Mouse (Mus musculus) midbrain, postnatal 0 days (tissue): ENCODE measurements at regions not wholly inside any gene's neighbourhood (a gene's known extent, or its start where the extent isn't known, plus 50 kb on each side); places are given as distances from the start of the nearest gene placed in this dataset.

Experiments
- ATAC-seq: fragments of 200-750 bp; cut with Nextera tagmentation; 2 replicates; pipeline ENCODE4 v1.8.0; 2017; ENCODE audit warnings: moderate number of reproducible peaks, mild to moderate bottlenecking, moderate TSS enrichment, moderate library complexity; ENCODE audit not compliant: low FRiP score
- DNase-seq: peaks from one replicate; pipeline ENCODE4 v3.0.0-alpha.2; 2015; ENCODE audit warnings: low spot score
- H3K27ac ChIP-seq: fragments of 300-500 bp; sonication (generic); 2 replicates; pipeline ENCODE4 v1.5.1; 2014; ENCODE audit warnings: low read depth, mild to moderate bottlenecking, low read length, mixed read lengths
- H3K27me3 ChIP-seq: fragments of 300-500 bp; sonication (generic); 2 replicates; pipeline ENCODE4 v1.6.1; 2014; ENCODE audit warnings: low read length, control low read depth, mixed read lengths; ENCODE audit not compliant: insufficient read depth
- H3K36me3 ChIP-seq: fragments of 300-500 bp; sonication (generic); 2 replicates; pipeline ENCODE4 v1.6.1; 2014; ENCODE audit warnings: low read length, control low read depth, mixed read lengths; ENCODE audit not compliant: insufficient read depth
- H3K4me1 ChIP-seq: fragments of 300-500 bp; sonication (generic); 2 replicates; pipeline ENCODE4 v1.6.1; 2014; ENCODE audit warnings: mild to moderate bottlenecking, control low read depth, antibody characterized with exemption, low read length, mixed read lengths; ENCODE audit not compliant: insufficient read depth
- H3K4me2 ChIP-seq: fragments of 300-500 bp; sonication (generic); 2 replicates; pipeline ENCODE4 v1.6.1; 2014; ENCODE audit warnings: low read depth, mild to moderate bottlenecking, low read length, mixed read lengths; ENCODE audit not compliant: poor library complexity, severe bottlenecking
- H3K4me3 ChIP-seq: fragments of 300-500 bp; sonication (generic); 2 replicates; pipeline ENCODE4 v1.5.1; 2014; ENCODE audit warnings: low read depth, mild to moderate bottlenecking, low read length, moderate library complexity
- H3K9ac ChIP-seq: fragments of 300-500 bp; sonication (generic); replicated peaks from 2 replicates; pipeline ENCODE4 v1.6.1; 2014; ENCODE audit warnings: mild to moderate bottlenecking, low read length, moderate library complexity, mixed read lengths; ENCODE audit not compliant: poor library complexity, severe bottlenecking
- H3K9me3 ChIP-seq: fragments of 300-500 bp; sonication (generic); 2 replicates; pipeline ENCODE4 v1.6.1; 2016; ENCODE audit warnings: low read length, control low read depth
- CTCF ChIP-seq: IDR thresholded peaks from 2 replicates; pipeline ENCODE4 v1.5.1; 2016; ENCODE audit warnings: antibody characterized with exemption, mild to moderate bottlenecking
- WGBS: fragments of 180-500 bp; shearing (Covaris S2); extraction: QIAGEN DNeasy Blood & Tissue Kit; methylation state at CpG from one replicate; pipeline ENCODE4 v1.1.7; 2014; 5-methylcytosine and 5-hydroxymethylcytosine counted together

DNA sequence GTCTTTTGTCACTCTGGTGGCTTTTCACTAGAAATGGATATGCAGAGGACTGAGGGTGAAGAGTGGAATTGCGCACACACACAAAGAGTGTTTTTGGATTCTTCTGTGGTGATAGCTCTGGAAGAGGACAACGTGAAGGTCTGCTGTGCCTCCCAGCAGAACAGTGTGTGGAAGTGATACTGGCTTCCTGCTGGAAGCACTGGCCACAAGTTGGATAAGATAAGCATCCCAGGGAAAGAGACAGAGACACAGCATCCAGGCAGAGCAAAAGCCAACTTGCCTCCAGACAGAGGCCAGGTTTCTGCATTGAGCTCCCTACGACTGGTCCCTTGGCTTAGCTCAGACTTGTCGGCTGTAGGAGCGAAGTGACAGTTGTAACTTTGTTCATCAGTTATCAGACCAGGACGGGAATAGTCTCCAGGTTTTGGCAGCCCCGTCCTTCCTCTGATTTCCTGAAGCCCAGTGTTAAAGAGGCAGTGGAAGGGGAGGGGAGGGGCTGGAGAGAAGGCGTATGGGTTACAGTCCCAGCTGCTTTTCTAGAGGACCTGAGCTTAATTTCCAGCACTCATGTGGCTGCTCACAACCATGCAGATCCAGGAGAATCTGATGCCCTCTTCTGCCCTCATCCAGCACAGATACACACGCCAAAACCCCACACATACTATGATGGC is 89.2 kb downstream of the Tmem170b start:
- no peaks in the 10 kb centered on the region for H3K36me3 ChIP-seq
- H3K4me3 ChIP-seq: no peak overlapping the region
- H3K27ac ChIP-seq: no peak overlapping the region
- H3K9me3 ChIP-seq: no peaks in the 10 kb centered on the region
- DNase-seq: no peak
- H3K4me1 ChIP-seq: no peaks in the 10 kb centered on the region
- WGBS: 87% methylated on average over 9 of the region's 9 CpGs
- no peak overlapping the region for H3K4me2 ChIP-seq
- H3K9ac ChIP-seq: no peak overlapping the region
- no peak for ATAC-seq
- no peak for TF ChIP-seq CTCF
- no peaks in the 10 kb centered on the region for H3K27me3 ChIP-seq

DNA sequence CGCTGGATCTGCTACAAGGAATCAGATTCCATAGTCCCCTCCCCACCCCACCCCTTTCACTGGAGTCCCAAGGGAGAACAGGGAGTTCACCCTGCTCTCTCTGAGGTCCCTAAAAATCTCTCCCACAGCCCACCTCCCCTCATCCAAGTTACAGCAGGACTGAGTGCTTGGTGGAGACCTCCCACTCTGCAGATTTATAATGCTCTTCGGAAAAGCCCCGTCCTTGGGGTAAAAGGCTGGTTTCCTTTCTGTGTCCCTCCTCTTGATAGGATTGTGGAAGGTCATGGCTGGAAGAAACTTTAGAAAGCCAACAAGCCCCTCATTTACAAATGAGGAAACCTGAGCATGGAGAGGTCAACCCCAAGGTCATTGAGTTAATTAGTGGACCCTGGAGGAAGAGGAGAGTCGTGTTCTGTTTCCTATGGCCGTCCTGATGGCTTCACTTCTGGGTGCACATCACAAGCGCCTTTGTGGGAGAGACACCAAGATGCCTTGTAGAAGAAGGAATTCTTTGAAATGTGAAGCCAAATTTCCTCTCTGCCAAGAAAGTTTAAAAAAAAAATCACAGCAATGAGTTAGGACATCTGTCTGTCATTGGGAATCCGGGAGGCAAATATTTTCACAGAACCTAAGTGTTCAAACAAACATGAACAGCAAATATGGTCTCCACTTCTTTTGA is 91.2 kb downstream of the Tmem170b start:
- Histone ChIP-seq H3K4me3 (no peak overlapping the region), H3K27me3 (no peaks in the 10 kb centered on the region), H3K9me3 (no peaks in the 10 kb centered on the region), H3K4me1 (no peaks in the 10 kb centered on the region), H3K36me3 (no peaks in the 10 kb centered on the region), H3K27ac (no peak overlapping the region), H3K9ac (no peak overlapping the region), H3K4me2 (no peak overlapping the region)
- TF ChIP-seq CTCF: no peak
- ATAC-seq: no peak
- WGBS: 86% methylated on average over 7 of the region's 7 CpGs
- no peak for DNase-seq

DNA sequence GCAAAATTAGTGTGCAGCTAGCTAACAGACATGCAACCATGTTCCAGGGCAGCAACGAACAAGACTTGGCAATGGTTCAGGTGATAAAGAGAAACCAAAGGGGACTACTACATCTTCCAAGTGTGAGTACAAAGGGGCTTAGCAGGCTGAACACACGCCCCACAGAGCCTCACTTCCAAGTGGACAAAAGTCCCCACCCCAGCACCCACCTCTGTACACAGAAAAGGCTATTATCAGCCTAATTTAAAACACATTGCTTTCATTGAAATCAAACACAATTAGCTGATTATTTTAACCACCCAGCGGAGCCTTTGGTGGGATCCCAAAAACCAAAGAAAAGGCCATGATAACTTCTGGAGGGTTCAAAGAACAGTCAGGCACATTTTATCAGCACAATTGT is 95.6 kb downstream of the Tmem170b start:
- Histone ChIP-seq H3K4me1 (no peaks in the 10 kb centered on the region), H3K4me3 (no peak overlapping the region), H3K27ac (no peak overlapping the region), H3K9me3 (no peaks in the 10 kb centered on the region), H3K27me3 (no peaks in the 10 kb centered on the region), H3K4me2 (no peak overlapping the region), H3K36me3 (no peaks in the 10 kb centered on the region), H3K9ac (no peak overlapping the region)
- 74% methylated on average over 3 of the region's 3 CpGs for WGBS
- DNase-seq: no peak
- TF ChIP-seq CTCF: no peak
- ATAC-seq: no peak

DNA sequence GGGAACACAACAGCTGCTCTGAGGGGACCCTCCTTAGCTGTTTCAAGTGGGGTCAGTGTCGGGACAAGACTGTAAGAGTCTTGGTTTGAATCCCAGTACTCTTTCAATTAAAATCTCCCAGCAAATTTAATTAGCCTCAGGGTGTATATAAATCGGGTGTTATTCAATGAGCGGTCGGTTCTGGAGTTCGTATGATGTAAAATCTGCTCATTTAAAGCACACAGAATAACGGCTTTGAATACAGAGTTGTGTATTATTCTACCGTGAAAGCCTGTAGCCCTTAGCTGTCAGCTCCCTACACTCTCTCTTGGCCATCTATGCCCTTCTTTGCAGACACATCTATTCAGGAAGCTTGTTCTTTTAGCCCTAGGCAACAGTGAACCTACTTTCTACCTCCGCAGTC is 96.1 kb downstream of the Tmem170b start:
- H3K27me3 ChIP-seq: no peaks in the 10 kb centered on the region
- H3K4me3 ChIP-seq: no peak overlapping the region
- H3K36me3 ChIP-seq: no peaks in the 10 kb centered on the region
- no peak for TF ChIP-seq CTCF
- H3K27ac ChIP-seq: no peak overlapping the region
- DNase-seq: no peak
- H3K9ac ChIP-seq: no peak overlapping the region
- WGBS: 57% methylated on average over 8 of the region's 8 CpGs
- no peaks in the 10 kb centered on the region for H3K9me3 ChIP-seq
- no peak overlapping the region for H3K4me2 ChIP-seq
- no peak for ATAC-seq
- H3K4me1 ChIP-seq: no peaks in the 10 kb centered on the region

DNA sequence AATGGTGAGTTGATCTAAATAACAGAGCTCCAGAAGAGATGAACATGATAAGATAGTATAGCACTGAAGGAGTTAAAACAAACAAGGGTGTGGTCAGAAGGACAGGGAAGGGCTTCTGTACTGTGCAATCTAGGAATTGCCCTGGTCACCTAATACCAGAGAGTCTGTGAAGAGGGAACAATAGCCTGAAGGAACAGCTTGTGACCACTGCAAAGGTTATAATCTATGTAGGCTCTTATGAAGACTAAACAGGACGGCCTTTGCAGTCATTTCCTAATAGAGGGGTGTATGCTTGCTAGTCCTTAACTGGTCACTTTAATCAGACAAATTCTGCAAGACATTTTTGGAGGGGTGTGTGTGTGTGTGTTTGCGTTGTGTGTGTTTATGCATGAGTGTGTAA is 97.5 kb downstream of the Tmem170b start:
- WGBS: 87% methylated on average over 2 of the region's 2 CpGs
- DNase-seq: no peak
- no peak overlapping the region for H3K9ac ChIP-seq
- H3K4me2 ChIP-seq: no peak overlapping the region
- H3K9me3 ChIP-seq: no peaks in the 10 kb centered on the region
- TF ChIP-seq CTCF: no peak
- ATAC-seq: no peak
- H3K36me3 ChIP-seq: no peaks in the 10 kb centered on the region
- no peak overlapping the region for H3K27ac ChIP-seq
- no peaks in the 10 kb centered on the region for H3K27me3 ChIP-seq
- no peak overlapping the region for H3K4me3 ChIP-seq
- no peaks in the 10 kb centered on the region for H3K4me1 ChIP-seq

DNA sequence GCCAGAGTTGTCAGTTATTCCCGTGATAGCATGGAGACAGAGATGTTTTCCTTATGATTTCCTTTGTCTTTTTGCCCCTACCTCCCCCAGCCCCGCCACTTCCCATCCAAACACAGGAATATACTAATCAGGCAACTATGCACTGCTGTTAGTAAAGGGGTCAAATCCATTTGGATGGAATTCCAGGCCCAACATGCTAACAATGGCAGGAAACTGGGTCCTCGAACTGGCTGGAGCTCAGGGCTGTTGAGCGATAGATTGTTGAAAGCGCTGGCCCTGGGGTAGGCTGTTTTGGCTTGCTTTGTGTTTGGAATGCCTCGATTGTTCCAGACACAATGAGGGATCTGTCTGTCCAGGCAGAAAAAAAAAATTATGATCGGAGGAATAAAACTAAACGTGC is 97.9 kb downstream of the Tmem170b start:
- no peak for TF ChIP-seq CTCF
- no peaks in the 10 kb centered on the region for H3K36me3 ChIP-seq
- DNase-seq: no peak
- H3K4me2 ChIP-seq: no peak overlapping the region
- no peaks in the 10 kb centered on the region for H3K4me1 ChIP-seq
- no peaks in the 10 kb centered on the region for H3K9me3 ChIP-seq
- no peak overlapping the region for H3K27ac ChIP-seq
- ATAC-seq: no peak
- H3K9ac ChIP-seq: no peak overlapping the region
- 71% methylated on average over 8 of the region's 8 CpGs for WGBS
- H3K4me3 ChIP-seq: no peak overlapping the region
- H3K27me3 ChIP-seq: no peaks in the 10 kb centered on the region
